Mouse (Mus musculus) cerebellum, adult 2 months (tissue): ENCODE measurements around the gene Dmrta2.

ENCODE experiments used
- CTCF ChIP-seq: fragments of 200-500 bp; IDR thresholded peaks from 2 replicates; pipeline ENCODE4 v1.5.1; 2011; ENCODE audit warnings: low read depth, mild to moderate bottlenecking, control low read depth, low read length, moderate library complexity, borderline replicate concordance; ENCODE audit not compliant: insufficient read depth
- POLR2A ChIP-seq: fragments of 200-500 bp; IDR thresholded peaks from 2 replicates; pipeline ENCODE4 v1.6.1; 2011; ENCODE audit warnings: low read length, control low read depth, borderline replicate concordance; ENCODE audit not compliant: insufficient read depth

GRCm38 (mm10) chr4:109930935-109931334, 46.9 kb upstream of the Dmrta2 start:
- TF ChIP-seq POLR2A (no peak), CTCF (no peak)
